Comparison of ENCODE assay signal across 25 mouse cellular contexts in genomic region chr2:166157144-166157543, GRCm38 (mm10). TPM values are rescaled to one million over a fixed set of nuclear protein-coding genes. Genes with fewer than 3 reads are reported as not detected.
DNase-seq lines count a peak whose midpoint lies in the region; ATAC-seq and TF ChIP-seq lines count a peak whose summit lies in the region.
"Had no signal": no experiment of that assay in that cellular context is flagged by ENCODE, and none has a peak within 500 bp of the region (broad histone marks: within the 10 kb centered on the region; RNA-seq: fewer than 3 reads in every experiment).

No protein-coding gene starts in this region.

- H3K4me3 ChIP-seq in lung, postnatal 0 days (ENCODE audit: low read depth, low read length): no peak overlapping the region
- no peak overlapping the region for H3K4me3 ChIP-seq in limb, embryonic 11.5 days (ENCODE audit: low read depth, low read length)
- H3K4me3 ChIP-seq: heart, embryonic 12.5 days; layer of hippocampus, adult 2 months; lung, embryonic 15.5 days; megakaryocyte, embryonic 14.5 days; neural tube, embryonic 15.5 days had no signal

- peak; percentile 38 for DNase-seq in lung, postnatal 0 days (ENCODE audit: low spot score)
- DNase-seq in lung, postnatal 10 days: no peak
- peak; percentile 98 for DNase-seq in ZHBTc4 (ENCODE audit: low read depth, low spot score)
- DNase-seq in limb, embryonic 11.5 days (ENCODE audit: low spot score): no peak
- DNase-seq in lung, postnatal 14 days: no peak
- no peak for DNase-seq in lung, postnatal 4 days
- DNase-seq: B cell, adult 2 months; cerebellum, adult 9-10 months; forebrain, postnatal 0 days; heart, postnatal 14 days; kidney, adult 18-20 months; kidney, postnatal 14 days; layer of hippocampus, postnatal 36 days; right cerebral cortex, postnatal 14 days; thymus, adult 18-20 months; thymus, postnatal 4 days had no signal

- H3K9me3 ChIP-seq in lung, postnatal 0 days (ENCODE audit: low read length): no peaks in the 10 kb centered on the region
- no peaks in the 10 kb centered on the region; the same call in 1 of the 2 replicates for H3K9me3 ChIP-seq in limb, embryonic 11.5 days (ENCODE audit: control insufficient read depth, low read length)
- H3K9me3 ChIP-seq: heart, embryonic 12.5 days; lung, embryonic 15.5 days; neural tube, embryonic 15.5 days had no signal

- H3K4me2 ChIP-seq in lung, postnatal 0 days (replicated peaks; ENCODE audit: low read depth, low read length): no peak overlapping the region
- no peak overlapping the region for H3K4me2 ChIP-seq in limb, embryonic 11.5 days (ENCODE audit: low read depth, severe bottlenecking)
- H3K4me2 ChIP-seq: heart, embryonic 12.5 days; lung, embryonic 15.5 days; neural tube, embryonic 15.5 days had no signal

- peak; percentile 36; the same call in 1 of the 2 replicates for TF ChIP-seq EP300 in lung, postnatal 0 days (IDR thresholded peaks at IDR 0.05)

- 0 out of 2 replicates have a peak, but pooled peaks have one; percentile 20 for ATAC-seq in lung, postnatal 0 days
- ATAC-seq in limb, embryonic 11.5 days (ENCODE audit: insufficient number of reproducible peaks, low FRiP score, low TSS enrichment, low read depth): no peak
- ATAC-seq in granulocyte monocyte progenitor cell, adult 5-6 weeks (replicated peaks; ENCODE audit: poor library complexity, severe bottlenecking): no peak
- ATAC-seq: forebrain, postnatal 0 days; hindbrain, embryonic 16.5 days; midbrain, embryonic 16.5 days had no signal

- H3K27ac ChIP-seq in lung, postnatal 0 days (ENCODE audit: low read length): no peak overlapping the region
- H3K27ac ChIP-seq in limb, embryonic 11.5 days (replicated peaks; ENCODE audit: low read depth, low read length): peak overlapping the region; percentile 96
- H3K27ac ChIP-seq: layer of hippocampus, adult 2 months; liver, embryonic 14.5 days; lung, embryonic 15.5 days; neural tube, embryonic 15.5 days had no signal

- no peak for TF ChIP-seq CTCF in lung, postnatal 0 days (IDR thresholded peaks at IDR 0.05)

- WGBS in lung, postnatal 0 days: 50% methylated on average over 2 of the region's 2 CpGs
- 80% methylated on average over 2 of the region's 2 CpGs for WGBS in limb, embryonic 11.5 days

- H3K27me3 ChIP-seq in lung, postnatal 0 days (replicated peaks; ENCODE audit: insufficient read depth, low read length): peaks cover 6% of the 10 kb centered on the region; the same call in 1 of the 2 replicates
- H3K27me3 ChIP-seq in limb, embryonic 11.5 days (ENCODE audit: control insufficient read depth, insufficient read depth, low read length): no peaks in the 10 kb centered on the region
- H3K27me3 ChIP-seq: heart, embryonic 12.5 days; neural tube, embryonic 15.5 days had no signal

- no peaks in the 10 kb centered on the region for H3K36me3 ChIP-seq in lung, postnatal 0 days (ENCODE audit: insufficient read depth, low read length)
- no peaks in the 10 kb centered on the region for H3K36me3 ChIP-seq in limb, embryonic 11.5 days (ENCODE audit: control insufficient read depth, insufficient read depth, low read length)
- H3K36me3 ChIP-seq: heart, embryonic 12.5 days; lung, embryonic 15.5 days; neural tube, embryonic 15.5 days had no signal

- H3K9ac ChIP-seq in lung, postnatal 0 days (replicated peaks; ENCODE audit: low read depth): no peak overlapping the region
- H3K9ac ChIP-seq in limb, embryonic 11.5 days (ENCODE audit: low read length): peak overlapping the region; percentile 54
- H3K9ac ChIP-seq: forebrain, postnatal 0 days; heart, embryonic 12.5 days; liver, embryonic 14.5 days; lung, embryonic 15.5 days; neural tube, embryonic 15.5 days had no signal

- H3K4me1 ChIP-seq in lung, postnatal 0 days (ENCODE audit: insufficient read depth, low read depth, low read length): peaks cover 19% of the 10 kb centered on the region
- peaks cover 38% of the 10 kb centered on the region for H3K4me1 ChIP-seq in limb, embryonic 11.5 days (ENCODE audit: control insufficient read depth, insufficient read depth, low read length)

RNA-seq across cellular contexts. Expression of gene Sulf2, which starts 1.7 kb away (rescaled TPM):
- 10.8 and 13.6 TPM in 2 replicates for polyA plus RNA-seq in lung, postnatal 0 days (2015; fragmentation: Nextera tagmentation; extraction: Ambion mirVana)
- 193 and 210 TPM in 2 replicates for polyA plus RNA-seq in limb, embryonic 11.5 days (2014; fragmentation: Nextera tagmentation; extraction: Ambion mirVana)
- 0.26 and 1.1 TPM in 2 replicates for total RNA-seq in granulocyte monocyte progenitor cell, adult 5-6 weeks (2014; fragmentation: Nextera tagmentation)
- total RNA-seq in granulocyte monocyte progenitor cell, adult 5-6 weeks (2017): 0.78 and 1.9 TPM in 2 replicates

Comparison
In these comparisons a context has a peak if more than half of its experiments do, and no peak if none do; other contexts are left out.
1. DNase-seq: peak in lung, postnatal 0 days (single experiment) and ZHBTc4 (single experiment); none in lung, postnatal 10 days (single experiment), limb, embryonic 11.5 days (single experiment), lung, postnatal 14 days (single experiment) and lung, postnatal 4 days (0 of 2).
2. RNA of gene Sulf2, which starts 1.7 kb away (polyA plus RNA-seq): 193 to 210 TPM in limb, embryonic 11.5 days; 10.8 to 13.6 TPM in lung, postnatal 0 days; every median in the first group is over 10 times any median in the second.